Mouse (Mus musculus): Measurements from ENCODE around the gene Rbl1. TPM values are rescaled to one million over a fixed set of nuclear protein-coding genes. Genes with fewer than 3 reads are reported as not detected.

Rbl1 gene
- polyA plus RNA-seq, 1 experiment from 2014 or later: 5.7 TPM

DNA sequence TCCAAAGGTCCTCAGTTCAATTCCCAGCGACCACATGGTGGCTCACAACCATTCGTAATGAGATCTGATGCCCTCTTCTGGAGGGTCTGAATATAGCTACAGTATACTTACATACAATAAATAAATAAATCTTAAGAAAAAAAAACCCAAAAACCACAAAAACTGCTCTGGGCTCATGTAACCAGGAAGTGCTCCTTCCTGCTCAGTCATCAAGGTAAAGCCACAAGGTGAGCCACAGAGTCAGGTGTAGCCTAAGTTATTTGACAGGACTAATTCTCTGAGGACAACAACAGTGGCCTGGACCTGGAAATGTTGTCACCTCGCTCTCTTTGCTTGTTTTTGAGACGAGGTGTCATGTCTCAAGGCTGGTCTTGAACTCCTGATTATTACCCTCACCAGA lies 13.7 kb downstream of the Rbl1 start:
- Histone ChIP-seq H3K27ac (ENCODE audit: low read length) (no peak overlapping the region), H3K27me3 (replicated peaks; ENCODE audit: insufficient read depth, low read length) (no peaks in the 10 kb centered on the region), H3K4me3 (ENCODE audit: low read depth, low read length) (no peak overlapping the region), H3K9me3 (ENCODE audit: low read length) (no peaks in the 10 kb centered on the region), H3K36me3 (ENCODE audit: insufficient read depth, low read length) (peaks cover 24% of the 10 kb centered on the region; the same call in 1 of the 2 replicates), H3K4me1 (ENCODE audit: insufficient read depth, low read depth, low read length) (no peaks in the 10 kb centered on the region), H3K4me2 (replicated peaks; ENCODE audit: low read depth, low read length) (no peak overlapping the region), H3K9ac (replicated peaks; ENCODE audit: low read depth) (no peak overlapping the region)
- ATAC-seq (no peak), DNase-seq (ENCODE audit: low spot score) (no peak)
- TF ChIP-seq CTCF (IDR thresholded peaks at IDR 0.05) (no peak), EP300 (IDR thresholded peaks at IDR 0.05) (no peak)
- WGBS: 96% methylated on average over 4 of the region's 4 CpGs

DNA sequence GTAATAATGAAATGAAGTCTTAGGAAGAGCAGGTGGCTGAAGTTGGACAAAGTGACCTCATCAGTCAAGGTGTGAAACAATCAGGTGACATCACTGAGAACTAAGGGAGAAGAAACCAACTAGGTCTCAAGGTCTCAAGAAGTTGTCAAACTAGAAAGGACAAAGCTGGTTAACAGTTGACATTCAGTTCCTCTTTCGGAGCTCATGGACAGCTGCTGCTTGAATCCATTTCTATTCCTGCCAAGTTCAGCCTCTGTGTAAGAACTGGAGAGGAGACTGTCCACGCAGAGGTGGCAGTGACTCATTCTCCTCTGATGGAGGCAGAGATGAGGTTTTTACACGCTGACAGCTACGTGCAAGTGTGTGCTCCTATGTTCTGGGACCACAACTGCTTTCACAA lies 17.1 kb downstream of the Rbl1 start:
- ATAC-seq: no peak
- Histone ChIP-seq H3K36me3 (ENCODE audit: insufficient read depth, low read length) (no peaks in the 10 kb centered on the region; the same call in 1 of the 2 replicates), H3K27ac (ENCODE audit: low read length) (no peak overlapping the region), H3K4me1 (ENCODE audit: insufficient read depth, low read depth, low read length) (no peaks in the 10 kb centered on the region), H3K4me3 (ENCODE audit: low read depth, low read length) (no peak overlapping the region), H3K27me3 (replicated peaks; ENCODE audit: insufficient read depth, low read length) (no peaks in the 10 kb centered on the region), H3K4me2 (replicated peaks; ENCODE audit: low read depth, low read length) (no peak overlapping the region), H3K9me3 (ENCODE audit: low read length) (no peaks in the 10 kb centered on the region), H3K9ac (replicated peaks; ENCODE audit: low read depth) (no peak overlapping the region)
- WGBS: 89% methylated on average over 4 of the region's 4 CpGs
- no peak for TF ChIP-seq CTCF (IDR thresholded peaks at IDR 0.05)
- TF ChIP-seq EP300 (IDR thresholded peaks at IDR 0.05): no peak
- no peak for DNase-seq (ENCODE audit: low spot score)

DNA sequence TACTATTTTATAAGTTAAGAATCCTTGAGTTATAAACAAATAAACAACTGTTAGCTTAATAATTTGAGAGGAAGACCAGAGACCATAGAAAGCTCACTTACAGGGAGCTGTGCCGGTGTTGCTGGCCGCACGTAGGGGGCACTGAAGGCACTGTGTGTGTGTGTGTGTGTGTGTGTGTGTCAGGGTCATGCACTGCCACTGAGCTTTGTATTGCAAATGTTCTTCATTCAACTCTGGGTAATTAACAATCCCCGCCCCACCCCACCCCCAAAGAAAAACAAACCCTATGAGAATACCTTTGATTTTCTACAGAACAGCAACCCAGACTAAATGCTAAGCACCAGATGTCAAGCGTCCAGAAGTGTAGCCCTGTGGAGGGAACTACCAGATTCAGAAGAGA lies 17.8 kb downstream of the Rbl1 start:
- no peak for ATAC-seq
- TF ChIP-seq EP300 (IDR thresholded peaks at IDR 0.05): no peak
- TF ChIP-seq CTCF (IDR thresholded peaks at IDR 0.05): no peak
- no peaks in the 10 kb centered on the region; the same call in 1 of the 2 replicates for H3K36me3 ChIP-seq (ENCODE audit: insufficient read depth, low read length)
- H3K27ac ChIP-seq (ENCODE audit: low read length): no peak overlapping the region
- H3K4me3 ChIP-seq (ENCODE audit: low read depth, low read length): no peak overlapping the region
- 76% methylated on average over 5 of the region's 5 CpGs for WGBS
- H3K4me2 ChIP-seq (replicated peaks; ENCODE audit: low read depth, low read length): no peak overlapping the region
- DNase-seq (ENCODE audit: low spot score): no peak
- H3K9me3 ChIP-seq (ENCODE audit: low read length): no peaks in the 10 kb centered on the region
- no peaks in the 10 kb centered on the region for H3K4me1 ChIP-seq (ENCODE audit: insufficient read depth, low read depth, low read length)
- no peaks in the 10 kb centered on the region for H3K27me3 ChIP-seq (replicated peaks; ENCODE audit: insufficient read depth, low read length)
- H3K9ac ChIP-seq (replicated peaks; ENCODE audit: low read depth): no peak overlapping the region

DNA sequence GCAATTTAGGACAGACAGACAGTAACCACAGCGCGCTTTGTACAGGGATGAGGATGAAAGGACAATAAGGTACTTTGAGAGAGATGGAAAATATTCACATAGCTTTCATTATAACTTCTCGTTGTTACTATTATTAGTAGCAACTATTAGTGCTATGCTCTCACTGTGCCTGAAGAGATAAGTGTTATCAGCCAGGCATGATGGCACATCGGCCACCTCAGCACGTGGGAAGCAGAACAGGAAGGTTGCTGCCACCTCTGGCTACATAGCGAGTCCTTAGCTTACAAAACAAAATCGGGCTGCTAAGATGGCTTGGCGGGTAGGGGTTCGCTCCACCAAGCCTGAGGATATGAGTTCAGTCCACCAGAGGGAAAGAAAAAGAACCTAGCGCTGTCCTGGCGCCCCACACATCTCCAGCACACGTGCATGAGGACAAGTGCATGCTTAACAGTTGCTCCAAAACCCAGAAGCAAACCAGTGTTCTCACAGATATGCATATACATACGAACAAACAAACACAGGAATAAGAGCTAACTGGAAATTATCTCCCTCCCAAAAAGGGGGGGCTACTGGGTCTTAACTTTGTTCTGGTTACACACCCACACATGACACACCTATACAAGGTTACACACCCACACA lies 19.2 kb downstream of the Rbl1 start:
- ATAC-seq: no peak
- 88% methylated on average over 13 of the region's 13 CpGs for WGBS
- Histone ChIP-seq H3K27me3 (replicated peaks; ENCODE audit: insufficient read depth, low read length) (no peaks in the 10 kb centered on the region), H3K9me3 (ENCODE audit: low read length) (no peaks in the 10 kb centered on the region), H3K36me3 (ENCODE audit: insufficient read depth, low read length) (no peaks in the 10 kb centered on the region; the same call in 1 of the 2 replicates), H3K27ac (ENCODE audit: low read length) (no peak overlapping the region), H3K4me3 (ENCODE audit: low read depth, low read length) (no peak overlapping the region), H3K9ac (replicated peaks; ENCODE audit: low read depth) (no peak overlapping the region), H3K4me1 (ENCODE audit: insufficient read depth, low read depth, low read length) (no peaks in the 10 kb centered on the region), H3K4me2 (replicated peaks; ENCODE audit: low read depth, low read length) (no peak overlapping the region)
- DNase-seq (ENCODE audit: low spot score): no peak
- no peak for TF ChIP-seq CTCF (IDR thresholded peaks at IDR 0.05)
- TF ChIP-seq EP300 (IDR thresholded peaks at IDR 0.05): no peak

DNA sequence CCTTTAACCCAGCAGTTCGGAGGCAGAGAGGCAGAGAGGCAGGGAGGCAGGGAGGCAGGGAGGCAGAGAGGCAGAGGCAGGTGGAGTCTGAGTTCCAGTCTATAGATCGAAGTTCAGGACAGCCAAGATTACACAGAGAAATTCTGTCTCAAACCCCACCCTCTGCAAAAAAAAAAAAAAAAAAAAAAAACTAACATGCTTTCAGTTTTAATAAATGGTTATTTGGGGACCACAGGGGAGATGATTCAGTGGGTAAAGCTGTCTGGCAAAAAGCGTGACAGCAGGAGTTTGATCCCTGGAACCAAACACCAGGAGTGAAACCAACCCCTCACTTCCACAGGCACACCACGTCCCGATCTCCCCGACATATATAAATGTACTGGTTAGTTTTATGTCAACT lies 26.2 kb downstream of the Rbl1 start:
- Histone ChIP-seq H3K9me3 (ENCODE audit: low read length) (no peaks in the 10 kb centered on the region), H3K4me3 (ENCODE audit: low read depth, low read length) (no peak overlapping the region), H3K9ac (replicated peaks; ENCODE audit: low read depth) (no peak overlapping the region), H3K27ac (ENCODE audit: low read length) (no peak overlapping the region), H3K27me3 (replicated peaks; ENCODE audit: insufficient read depth, low read length) (no peaks in the 10 kb centered on the region), H3K4me1 (ENCODE audit: insufficient read depth, low read depth, low read length) (no peaks in the 10 kb centered on the region), H3K36me3 (ENCODE audit: insufficient read depth, low read length) (no peaks in the 10 kb centered on the region), H3K4me2 (replicated peaks; ENCODE audit: low read depth, low read length) (no peak overlapping the region)
- no peak for ATAC-seq
- 76% methylated on average over 6 of the region's 6 CpGs for WGBS
- no peak for DNase-seq (ENCODE audit: low spot score)
- no peak for TF ChIP-seq CTCF (IDR thresholded peaks at IDR 0.05)
- no peak for TF ChIP-seq EP300 (IDR thresholded peaks at IDR 0.05)

DNA sequence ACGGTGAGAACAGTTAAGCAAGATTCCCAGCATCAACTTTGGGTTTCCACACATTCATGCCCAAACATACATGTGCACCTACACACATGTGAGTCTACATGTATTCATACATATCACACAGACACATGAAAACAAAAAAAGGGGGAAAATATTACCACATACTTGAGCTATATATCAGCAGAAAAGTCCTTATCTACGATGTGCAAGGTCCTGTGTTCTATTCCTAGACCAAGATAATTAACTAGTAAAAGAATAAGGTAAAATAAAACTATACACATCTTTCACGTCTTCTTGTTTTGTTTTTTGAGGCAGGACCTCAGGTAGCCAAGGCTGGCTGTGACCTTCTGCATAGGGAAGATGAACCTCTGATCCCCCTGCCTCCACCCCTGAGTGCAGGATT lies 28.1 kb downstream of the Rbl1 start:
- Histone ChIP-seq H3K9ac (replicated peaks; ENCODE audit: low read depth) (no peak overlapping the region), H3K27me3 (replicated peaks; ENCODE audit: insufficient read depth, low read length) (no peaks in the 10 kb centered on the region), H3K4me3 (ENCODE audit: low read depth, low read length) (no peak overlapping the region), H3K36me3 (ENCODE audit: insufficient read depth, low read length) (no peaks in the 10 kb centered on the region), H3K27ac (ENCODE audit: low read length) (no peak overlapping the region), H3K4me2 (replicated peaks; ENCODE audit: low read depth, low read length) (no peak overlapping the region), H3K9me3 (ENCODE audit: low read length) (no peaks in the 10 kb centered on the region), H3K4me1 (ENCODE audit: insufficient read depth, low read depth, low read length) (no peaks in the 10 kb centered on the region)
- no peak for DNase-seq (ENCODE audit: low spot score)
- no peak for ATAC-seq
- 92% methylated on average over 3 of the region's 3 CpGs for WGBS
- TF ChIP-seq CTCF (IDR thresholded peaks at IDR 0.05) (no peak), EP300 (IDR thresholded peaks at IDR 0.05) (no peak)

DNA sequence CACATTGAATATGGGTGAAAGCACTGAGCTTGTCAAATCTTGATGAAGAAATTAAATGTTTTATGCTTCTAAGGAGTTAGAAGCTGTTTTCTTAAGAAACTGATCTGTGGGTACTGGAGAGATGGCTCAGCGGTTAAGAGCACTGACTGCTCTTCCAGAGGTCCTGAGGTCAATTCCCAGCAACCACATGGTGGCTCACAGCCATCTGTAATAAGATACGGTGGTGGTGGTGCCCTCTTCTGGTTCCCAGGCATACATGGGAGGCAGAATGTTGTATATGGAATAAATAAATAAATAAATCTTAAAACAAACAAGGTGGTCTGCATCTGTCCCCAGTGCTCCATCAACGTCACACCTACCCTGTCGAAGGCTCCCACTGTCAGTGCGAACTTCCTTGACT lies 29.9 kb downstream of the Rbl1 start:
- no peaks in the 10 kb centered on the region for H3K36me3 ChIP-seq (ENCODE audit: insufficient read depth, low read length)
- no peak overlapping the region for H3K4me3 ChIP-seq (ENCODE audit: low read depth, low read length)
- ATAC-seq: no peak
- WGBS: 64% methylated on average over 5 of the region's 5 CpGs
- H3K4me2 ChIP-seq (replicated peaks; ENCODE audit: low read depth, low read length): no peak overlapping the region
- no peak for DNase-seq (ENCODE audit: low spot score)
- no peak overlapping the region for H3K27ac ChIP-seq (ENCODE audit: low read length)
- H3K9me3 ChIP-seq (ENCODE audit: low read length): no peaks in the 10 kb centered on the region
- H3K4me1 ChIP-seq (ENCODE audit: insufficient read depth, low read depth, low read length): no peaks in the 10 kb centered on the region
- H3K9ac ChIP-seq (replicated peaks; ENCODE audit: low read depth): no peak overlapping the region
- TF ChIP-seq CTCF (IDR thresholded peaks at IDR 0.05) (peak; percentile 44), EP300 (IDR thresholded peaks at IDR 0.05) (no peak)
- no peaks in the 10 kb centered on the region for H3K27me3 ChIP-seq (replicated peaks; ENCODE audit: insufficient read depth, low read length)
